Mouse (Mus musculus) left cerebral cortex, postnatal 10 days (tissue): ENCODE results near the gene Gdf10. TPM values are rescaled to one million over a fixed set of nuclear protein-coding genes. Genes with fewer than 3 reads are reported as not detected.

ENCODE experiments used
- DNase-seq, 2 experiments: peaks; one replicate each; pipeline ENCODE4 v3.0.0; 2021 to 2022; ENCODE audit warnings: low spot score in 2 of 2, mixed read lengths in 1 of 2; ENCODE audit errors: extremely low spot score in 1 of 2
- intact Hi-C: fragments of 180-260 bp; cut with DNase I; formaldehyde crosslinking; loops from one replicate; pipeline ENCODE4 v1.15.1; 2025
- total RNA-seq, 2 experiments: library from RNA; stranded (reverse); gene quantifications; 2 replicates each; pipeline ENCODE4 v1.2.3; 2021

Gdf10 gene
- total RNA-seq: 1 to 10 TPM; 7.1 to 7.5 TPM

- intact Hi-C loops: no loop called here
Observed at GRCm38 (mm10) chr14:33923168-33924070, at the start of gene Gdf10. Gene Gdf10 (plus strand): TSS chr14:33923587.

GRCm38 (mm10) chr14:33878826-33879225 is 44.6 kb upstream of the Gdf10 start:
- intact Hi-C loops: no loop called here

More at GRCm38 (mm10) chr14:33923168-33924070, at the start of gene Gdf10:
- peak in 1 of 2 experiments; percentile 66 for DNase-seq

GRCm38 (mm10) chr14:33880236-33880635 is 43.2 kb upstream of the Gdf10 start:
- no peak for DNase-seq
- intact Hi-C loops: no loop called here

More at GRCm38 (mm10) chr14:33878826-33879225, 44.6 kb upstream of the Gdf10 start:
- no peak for DNase-seq

DNA sequence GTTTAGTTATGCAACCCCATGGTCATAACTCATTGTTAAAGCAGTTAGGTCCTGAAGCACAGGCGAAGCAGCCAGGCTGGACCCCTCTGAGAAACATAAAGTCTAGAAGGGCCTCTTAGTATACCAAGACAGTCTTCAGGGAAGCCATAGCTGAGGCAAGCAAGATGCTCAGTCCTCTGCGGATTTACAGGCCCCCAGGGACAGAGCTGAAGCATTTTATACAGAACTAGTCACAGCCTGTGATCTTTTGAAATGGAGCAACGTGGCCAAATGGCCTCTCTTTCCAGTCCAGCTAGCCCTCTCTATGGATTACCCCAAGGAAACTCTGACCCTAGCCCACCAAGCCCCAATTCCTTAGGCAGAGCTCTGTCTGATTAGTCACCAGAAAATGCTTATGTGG is 41.9 kb upstream of the Gdf10 start:
- intact Hi-C loops: no loop called here
- DNase-seq: no peak

GRCm38 (mm10) chr14:33883046-33883445 is 40.3 kb upstream of the Gdf10 start:
- peak; percentile 37 to 39 for DNase-seq
- intact Hi-C loops: no loop called here

GRCm38 (mm10) chr14:33885466-33885865 is 37.9 kb upstream of the Gdf10 start:
- intact Hi-C loops: no loop called here
- no peak for DNase-seq

GRCm38 (mm10) chr14:33888387-33889035 is 34.9 kb upstream of the Gdf10 start:
- peak in 1 of 2 experiments; percentile 63 for DNase-seq
- intact Hi-C loops: no loop called here

DNA sequence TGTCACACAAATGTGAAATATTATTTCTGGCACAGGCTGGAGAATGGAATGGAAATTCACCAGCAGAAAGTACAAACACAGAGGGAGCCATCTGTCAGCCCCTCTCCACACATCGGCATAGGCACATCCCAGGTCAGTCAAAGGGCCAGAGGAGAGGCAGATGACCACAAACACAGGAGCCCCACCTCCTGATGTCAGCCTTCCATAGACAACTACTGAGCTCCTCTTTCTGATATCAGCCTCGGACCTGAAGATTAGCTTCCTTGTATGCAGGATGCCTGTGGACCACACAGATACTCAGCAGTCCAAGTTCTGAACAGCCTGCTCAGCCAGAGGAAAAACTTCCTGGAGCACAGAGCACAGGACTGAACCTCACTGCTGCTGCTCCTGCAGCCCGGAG is 33.4 kb upstream of the Gdf10 start:
- DNase-seq: no peak
- intact Hi-C loops: no loop called here

DNA sequence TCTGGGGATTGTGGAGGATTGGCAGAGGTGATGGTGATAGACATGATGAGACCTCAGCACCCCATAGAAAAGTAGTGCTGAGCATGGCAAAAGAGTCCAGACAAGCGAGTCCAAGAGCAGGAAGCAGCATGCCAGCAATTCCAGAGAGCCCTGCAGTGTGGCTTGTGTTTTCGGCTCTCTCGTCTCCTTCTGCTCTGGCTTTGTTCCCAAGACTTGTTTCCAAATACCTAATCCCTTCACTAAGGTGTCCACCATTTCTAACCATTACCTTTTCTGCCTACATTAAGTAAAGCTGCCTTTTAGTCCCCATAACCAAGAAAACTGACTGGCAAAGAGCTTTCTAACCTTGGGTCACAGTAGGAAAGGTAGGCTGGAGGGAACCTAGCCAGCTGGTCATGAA is 31.9 kb upstream of the Gdf10 start:
- intact Hi-C loops: no loop called here
- DNase-seq: no peak

DNA sequence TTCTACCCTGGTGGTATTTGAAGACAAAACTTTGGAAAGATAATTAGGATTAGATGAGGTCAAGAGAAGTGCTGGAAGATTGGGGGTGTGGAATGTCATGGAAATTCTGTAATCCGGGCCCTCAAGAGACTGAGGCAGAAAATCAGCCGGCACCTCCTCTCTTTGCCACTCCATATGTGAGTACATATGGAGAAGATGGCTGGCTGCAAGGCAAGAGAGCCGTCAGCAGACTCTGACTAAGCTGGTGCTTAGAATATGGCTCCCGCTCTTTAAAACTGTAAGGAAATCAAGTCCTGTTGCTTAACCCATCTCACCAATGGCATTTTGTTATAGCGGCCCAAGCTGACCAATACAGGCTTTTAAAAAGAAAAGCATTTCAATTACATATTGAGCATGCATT is 27.6 kb upstream of the Gdf10 start:
- peak in 1 of 2 experiments; percentile 42 for DNase-seq
- intact Hi-C loops: no loop called here

GRCm38 (mm10) chr14:33896628-33897300 is 26.6 kb upstream of the Gdf10 start:
- intact Hi-C loops: no loop called here
- DNase-seq: no peak

DNA sequence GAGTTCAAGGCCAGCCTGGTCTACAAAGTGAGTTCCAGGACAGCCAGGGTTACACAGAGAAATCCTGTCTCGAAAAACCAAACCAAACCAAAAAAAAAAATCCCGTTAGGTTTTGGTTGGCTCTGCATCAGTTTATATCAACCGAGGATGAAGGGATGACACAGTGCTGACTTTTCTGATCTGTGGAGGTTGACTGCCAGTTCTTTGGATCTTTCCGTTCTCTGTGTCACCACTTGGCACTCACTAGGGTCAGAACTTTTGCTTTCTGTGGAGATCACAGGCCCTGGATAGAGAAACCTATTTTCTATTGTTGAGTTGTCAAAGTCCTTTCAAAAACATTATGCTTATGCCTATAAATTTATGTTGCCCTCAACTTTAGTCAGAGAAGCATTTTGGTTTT is 20.6 kb upstream of the Gdf10 start:
- intact Hi-C loops: no loop called here
- DNase-seq: no peak

- peak in 1 of 2 experiments; percentile 4 for DNase-seq
- intact Hi-C loops: no loop called here
Observed at GRCm38 (mm10) chr14:33903199-33903598, 20.2 kb upstream of the Gdf10 start.

GRCm38 (mm10) chr14:33904851-33905250 is 18.5 kb upstream of the Gdf10 start:
- no peak for DNase-seq
- intact Hi-C loops: no loop called here

- intact Hi-C loops: no loop called here
- peak; percentile 38 to 68 for DNase-seq
Observed at GRCm38 (mm10) chr14:33913727-33914126, 9.7 kb upstream of the Gdf10 start.

DNA sequence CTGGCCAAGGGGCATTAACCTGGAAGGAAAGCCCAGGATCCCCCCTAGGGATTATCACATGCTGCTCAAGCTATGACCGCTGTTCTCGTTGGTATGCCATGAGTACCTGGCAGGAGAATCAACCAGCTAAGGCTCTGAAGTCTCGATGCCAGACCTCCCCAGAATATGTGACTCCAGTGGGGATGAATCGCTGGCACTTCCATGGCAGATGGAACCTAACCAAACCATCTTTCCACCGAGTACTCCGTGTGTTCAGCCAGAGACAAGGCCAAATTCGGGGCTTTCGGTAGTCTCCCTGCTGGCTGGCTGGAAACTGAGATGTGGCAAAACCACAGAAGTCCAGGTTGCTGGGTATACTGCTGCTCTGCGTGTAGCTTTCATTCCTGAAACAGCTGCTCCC is 9.2 kb upstream of the Gdf10 start:
- intact Hi-C loops: no loop called here
- peak in 1 of 2 experiments; percentile 10 for DNase-seq

GRCm38 (mm10) chr14:33920727-33921559 is 2.4 kb upstream of the Gdf10 start:
- DNase-seq: peak in 1 of 2 experiments; percentile 36
- intact Hi-C loops: no loop called here

GRCm38 (mm10) chr14:33922771-33923167 is 618 bp upstream of the Gdf10 start:
- intact Hi-C loops: no loop called here
- DNase-seq: no peak

GRCm38 (mm10) chr14:33931853-33932252 is 8.5 kb downstream of the Gdf10 start:
- intact Hi-C loops: loop anchor here (2.0 to 5.0 kb wide), 2 partner anchors 237 to 260 kb away; no protein-coding TSS in a partner anchor
- no peak for DNase-seq
